Mouse (Mus musculus): ENCODE data around the gene Slc26a9. TPM values are rescaled to one million over a fixed set of nuclear protein-coding genes. Genes with fewer than 3 reads are reported as not detected.

The Slc26a9 gene
- polyA plus RNA-seq, 1 experiment from 2014 or later = not detected

DNA sequence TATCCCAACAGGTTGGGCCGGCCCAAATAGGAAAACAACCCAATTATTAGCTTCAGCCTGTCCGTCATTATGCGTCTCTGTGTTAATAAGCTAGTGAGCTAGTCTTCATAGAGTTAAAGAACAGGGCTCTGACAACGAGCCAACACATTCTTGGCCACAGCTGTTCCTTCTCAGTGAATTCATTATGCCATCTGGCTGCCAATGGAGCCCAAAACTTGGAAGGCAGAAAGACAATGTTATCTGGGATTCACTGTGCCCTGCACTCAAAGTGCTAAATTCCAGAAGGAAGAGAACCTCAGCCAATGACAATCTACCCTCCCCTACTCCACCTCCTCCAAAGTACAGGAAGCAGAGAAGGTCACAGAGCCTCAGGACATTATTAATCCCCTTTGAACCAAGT lies 26.8 kb downstream of the Slc26a9 start:
- ATAC-seq (ENCODE audit: low FRiP score) (no peak), DNase-seq (ENCODE audit: low spot score, missing footprints) (no peak)
- no peaks in the 10 kb centered on the region for H3K27me3 ChIP-seq (ENCODE audit: control insufficient read depth, insufficient read depth, low read length)
- no peak overlapping the region for H3K4me2 ChIP-seq
- H3K27ac ChIP-seq (ENCODE audit: low read depth, low read length) = no peak overlapping the region
- H3K36me3 ChIP-seq (ENCODE audit: control insufficient read depth, insufficient read depth, low read length) = no peaks in the 10 kb centered on the region
- H3K9ac ChIP-seq (ENCODE audit: low read length) = no peak overlapping the region
- no peak overlapping the region for H3K4me3 ChIP-seq (ENCODE audit: low read depth, low read length)
- no peaks in the 10 kb centered on the region for H3K4me1 ChIP-seq (ENCODE audit: control insufficient read depth, insufficient read depth, low read length)
- WGBS = 80% methylated on average over 4 of the region's 4 CpGs
- H3K9me3 ChIP-seq (ENCODE audit: control insufficient read depth, low read length) = no peaks in the 10 kb centered on the region

DNA sequence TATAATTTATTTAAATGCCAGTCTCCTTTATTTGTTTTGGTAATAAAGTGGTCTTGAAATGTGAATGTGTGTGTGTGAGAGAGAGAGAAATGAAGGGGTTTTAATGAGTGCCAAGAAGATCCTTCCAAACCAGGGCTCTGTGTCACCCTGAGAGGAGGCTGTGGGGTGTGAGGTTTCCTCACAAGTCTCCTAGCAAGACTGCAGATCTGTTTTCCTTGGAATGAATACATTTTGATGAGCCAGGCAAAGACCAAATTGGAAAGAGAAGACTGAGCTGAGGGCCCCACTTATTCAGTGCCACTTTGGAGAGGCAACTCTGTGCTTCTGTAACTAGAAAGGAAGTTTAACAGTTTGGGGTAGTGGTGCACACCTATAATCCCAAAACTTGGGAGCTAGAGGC lies 27.6 kb downstream of the Slc26a9 start:
- no peak overlapping the region for H3K4me3 ChIP-seq (ENCODE audit: low read depth, low read length)
- no peaks in the 10 kb centered on the region for H3K27me3 ChIP-seq (ENCODE audit: control insufficient read depth, insufficient read depth, low read length)
- ATAC-seq (ENCODE audit: low FRiP score) = no peak
- H3K4me2 ChIP-seq = no peak overlapping the region
- no peaks in the 10 kb centered on the region for H3K36me3 ChIP-seq (ENCODE audit: control insufficient read depth, insufficient read depth, low read length)
- H3K27ac ChIP-seq (ENCODE audit: low read depth, low read length) = no peak overlapping the region
- H3K9me3 ChIP-seq (ENCODE audit: control insufficient read depth, low read length) = no peaks in the 10 kb centered on the region
- DNase-seq (ENCODE audit: low spot score, missing footprints) = no peak
- H3K4me1 ChIP-seq (ENCODE audit: control insufficient read depth, insufficient read depth, low read length) = no peaks in the 10 kb centered on the region
- no peak overlapping the region for H3K9ac ChIP-seq (ENCODE audit: low read length)

DNA sequence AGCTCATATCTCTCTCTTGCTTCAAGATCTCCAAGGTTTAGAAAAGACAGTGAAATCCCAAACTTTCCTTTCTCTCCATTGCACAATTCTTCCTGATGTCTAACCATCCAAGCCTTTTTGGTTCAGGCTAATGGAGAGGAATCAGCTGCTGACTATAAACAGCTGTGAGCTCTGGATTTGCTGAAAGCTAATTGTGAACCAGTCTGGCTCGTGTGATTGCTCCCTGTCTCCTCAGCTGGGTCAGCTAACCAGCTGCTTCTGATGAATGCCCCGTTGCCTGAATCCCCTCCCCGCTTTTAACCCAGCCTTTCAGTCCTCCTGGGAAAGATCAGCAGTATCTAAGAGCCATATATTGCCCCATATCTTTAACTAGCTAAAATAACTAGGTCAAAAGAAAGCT lies 50.8 kb downstream of the Slc26a9 start:
- H3K9me3 ChIP-seq (ENCODE audit: control insufficient read depth, low read length) = no peaks in the 10 kb centered on the region
- H3K4me3 ChIP-seq (ENCODE audit: low read depth, low read length) = no peak overlapping the region
- no peak overlapping the region for H3K9ac ChIP-seq (ENCODE audit: low read length)
- no peak for DNase-seq (ENCODE audit: low spot score, missing footprints)
- no peak overlapping the region for H3K27ac ChIP-seq (ENCODE audit: low read depth, low read length)
- H3K4me2 ChIP-seq = no peak overlapping the region
- no peaks in the 10 kb centered on the region for H3K27me3 ChIP-seq (ENCODE audit: control insufficient read depth, insufficient read depth, low read length)
- 30% methylated on average over 3 of the region's 3 CpGs for WGBS
- H3K36me3 ChIP-seq (ENCODE audit: control insufficient read depth, insufficient read depth, low read length) = no peaks in the 10 kb centered on the region
- ATAC-seq (ENCODE audit: low FRiP score) = no peak
- H3K4me1 ChIP-seq (ENCODE audit: control insufficient read depth, insufficient read depth, low read length) = no peaks in the 10 kb centered on the region

DNA sequence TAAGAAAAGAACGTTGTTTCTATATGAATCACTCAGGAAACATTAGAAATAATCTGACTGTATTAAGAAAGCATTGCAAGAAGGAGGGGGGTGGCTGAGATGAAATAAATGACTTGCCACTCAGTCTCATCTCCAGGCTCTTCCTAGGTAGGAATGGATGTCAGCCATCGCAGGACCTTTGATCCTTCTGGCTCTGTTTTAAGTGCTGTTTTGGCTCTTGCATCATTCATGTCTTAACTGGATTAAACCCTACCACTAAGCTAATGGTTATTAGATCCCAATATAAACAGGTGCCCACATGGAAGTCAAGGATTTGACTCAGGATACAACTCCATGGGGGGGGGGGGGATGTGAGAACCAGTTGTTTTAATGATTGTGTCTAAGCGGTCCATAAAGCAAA lies 51.3 kb downstream of the Slc26a9 start:
- no peaks in the 10 kb centered on the region for H3K36me3 ChIP-seq (ENCODE audit: control insufficient read depth, insufficient read depth, low read length)
- no peaks in the 10 kb centered on the region for H3K27me3 ChIP-seq (ENCODE audit: control insufficient read depth, insufficient read depth, low read length)
- H3K4me1 ChIP-seq (ENCODE audit: control insufficient read depth, insufficient read depth, low read length) = no peaks in the 10 kb centered on the region
- DNase-seq (ENCODE audit: low spot score, missing footprints) (no peak), ATAC-seq (ENCODE audit: low FRiP score) (no peak)
- H3K9me3 ChIP-seq (ENCODE audit: control insufficient read depth, low read length) = no peaks in the 10 kb centered on the region
- no peak overlapping the region for H3K4me3 ChIP-seq (ENCODE audit: low read depth, low read length)
- 88% methylated on average over 3 of the region's 3 CpGs for WGBS
- no peak overlapping the region for H3K9ac ChIP-seq (ENCODE audit: low read length)
- no peak overlapping the region for H3K4me2 ChIP-seq
- no peak overlapping the region for H3K27ac ChIP-seq (ENCODE audit: low read depth, low read length)

DNA sequence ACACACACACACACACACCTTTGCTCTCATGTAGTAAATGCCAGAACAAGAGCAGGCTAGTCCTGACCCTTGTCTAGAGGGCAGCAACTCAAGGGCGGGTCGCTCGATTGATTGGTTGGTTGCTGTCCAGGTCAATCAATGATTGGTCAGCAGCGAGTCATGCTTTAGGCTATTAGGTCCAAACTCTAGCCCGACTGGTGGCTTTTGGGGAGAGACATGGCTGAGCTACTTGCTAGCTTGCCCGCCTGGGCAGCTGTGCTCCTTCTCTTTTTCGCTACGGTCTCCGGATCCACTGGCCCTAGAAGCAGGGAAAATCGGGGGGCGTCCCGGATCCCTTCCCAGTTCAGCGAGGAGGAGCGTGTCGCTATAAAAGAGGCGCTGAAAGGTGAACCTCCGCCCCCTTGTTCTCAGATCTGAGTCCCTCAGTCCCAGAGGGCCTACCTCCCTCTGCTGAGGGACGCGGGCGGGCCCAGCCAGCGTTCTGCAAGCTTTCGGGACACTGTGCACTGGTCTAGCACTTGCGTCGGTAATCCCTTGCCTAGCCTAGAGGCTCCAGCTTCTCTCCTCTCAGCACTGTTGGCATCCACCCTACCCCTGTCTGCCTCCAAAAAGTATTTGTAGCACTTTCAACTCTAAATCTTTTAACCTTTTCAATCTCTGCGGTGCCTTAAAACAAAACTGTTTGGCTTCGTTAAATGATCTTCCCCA lies 53.5 kb downstream of the Slc26a9 start, which contains the start of gene Pm20d1:
TSS of gene Pm20d1 (plus strand) at position 180 of the 708 bp plus-strand sequence.
- Histone ChIP-seq H3K27ac (ENCODE audit: low read depth, low read length) (no peak within 1 kb of the TSS), H3K36me3 (ENCODE audit: control insufficient read depth, insufficient read depth, low read length) (no peaks in the 10 kb centered on the region), H3K4me3 (ENCODE audit: low read depth, low read length) (peak within 1 kb of the TSS; percentile 27), H3K4me2 (peak within 1 kb of the TSS; percentile 47), H3K9me3 (ENCODE audit: control insufficient read depth, low read length) (no peaks in the 10 kb centered on the region), H3K4me1 (ENCODE audit: control insufficient read depth, insufficient read depth, low read length) (no peaks in the 10 kb centered on the region), H3K9ac (ENCODE audit: low read length) (peak within 1 kb of the TSS; percentile 59), H3K27me3 (ENCODE audit: control insufficient read depth, insufficient read depth, low read length) (no peaks in the 10 kb centered on the region)
- DNase-seq (ENCODE audit: low spot score, missing footprints) (peak; percentile 89), ATAC-seq (ENCODE audit: low FRiP score) (no peak; the same call in 1 of the 2 replicates)
- WGBS = 5% methylated on average over 26 of the region's 26 CpGs

DNA sequence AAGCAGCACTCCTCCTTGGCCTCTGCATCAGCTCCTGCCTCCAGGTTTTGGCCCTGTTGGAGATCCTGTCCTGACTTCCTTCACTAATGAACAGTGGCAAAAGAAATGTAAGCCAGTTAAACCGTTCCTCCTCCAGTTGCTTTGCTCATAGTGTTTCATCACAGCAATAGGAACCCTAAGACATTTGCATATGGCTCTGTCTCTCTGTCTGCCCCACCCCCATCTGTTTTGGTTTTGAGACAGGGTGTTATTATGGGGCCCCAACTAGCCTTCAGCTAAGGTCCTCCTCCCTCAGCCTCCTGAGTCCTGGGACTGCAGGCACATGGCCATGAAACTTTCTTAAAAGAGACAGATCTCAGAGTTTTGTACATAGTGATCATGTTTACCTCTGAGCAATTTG lies 56.2 kb downstream of the Slc26a9 start:
- ATAC-seq (ENCODE audit: low FRiP score) = no peak

DNA sequence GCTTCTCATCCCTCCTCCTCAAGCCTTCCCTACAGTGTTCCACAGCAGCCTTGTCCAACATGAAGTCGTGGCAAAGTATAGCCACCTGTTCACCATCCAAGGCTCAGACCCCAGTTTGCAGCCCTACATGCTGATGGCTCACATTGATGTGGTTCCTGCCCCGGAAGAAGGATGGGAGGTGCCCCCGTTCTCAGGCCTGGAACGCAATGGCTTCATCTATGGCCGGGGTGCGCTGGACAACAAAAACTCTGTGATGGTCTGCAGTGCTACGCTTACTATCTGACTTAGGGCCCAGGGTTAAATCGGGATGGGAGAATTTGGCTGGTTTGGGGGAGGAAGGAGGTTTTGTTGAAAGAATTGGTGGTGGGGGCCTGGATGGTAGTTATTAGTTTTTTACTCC lies 57.2 kb downstream of the Slc26a9 start:
- H3K9ac ChIP-seq (ENCODE audit: low read length) = no peak overlapping the region
- no peaks in the 10 kb centered on the region for H3K27me3 ChIP-seq (ENCODE audit: control insufficient read depth, insufficient read depth, low read length)
- no peak overlapping the region for H3K4me3 ChIP-seq (ENCODE audit: low read depth, low read length)
- ATAC-seq (ENCODE audit: low FRiP score) (no peak), DNase-seq (ENCODE audit: low spot score, missing footprints) (no peak)
- H3K4me1 ChIP-seq (ENCODE audit: control insufficient read depth, insufficient read depth, low read length) = no peaks in the 10 kb centered on the region
- no peak overlapping the region for H3K27ac ChIP-seq (ENCODE audit: low read depth, low read length)
- H3K4me2 ChIP-seq = no peak overlapping the region
- WGBS = 96% methylated on average over 8 of the region's 8 CpGs
- H3K9me3 ChIP-seq (ENCODE audit: control insufficient read depth, low read length) = no peaks in the 10 kb centered on the region
- no peaks in the 10 kb centered on the region for H3K36me3 ChIP-seq (ENCODE audit: control insufficient read depth, insufficient read depth, low read length)

More for the DNA sequence above, 56.2 kb downstream of the Slc26a9 start:
- H3K4me2 ChIP-seq = no peak overlapping the region
- no peaks in the 10 kb centered on the region for H3K36me3 ChIP-seq (ENCODE audit: control insufficient read depth, insufficient read depth, low read length)
- no peaks in the 10 kb centered on the region for H3K9me3 ChIP-seq (ENCODE audit: control insufficient read depth, low read length)
- WGBS = 37% methylated on average over 1 of the region's 1 CpGs
- H3K9ac ChIP-seq (ENCODE audit: low read length) = no peak overlapping the region
- no peak overlapping the region for H3K27ac ChIP-seq (ENCODE audit: low read depth, low read length)
- no peaks in the 10 kb centered on the region for H3K27me3 ChIP-seq (ENCODE audit: control insufficient read depth, insufficient read depth, low read length)
- H3K4me3 ChIP-seq (ENCODE audit: low read depth, low read length) = no peak overlapping the region
- no peak for DNase-seq (ENCODE audit: low spot score, missing footprints)
- H3K4me1 ChIP-seq (ENCODE audit: control insufficient read depth, insufficient read depth, low read length) = no peaks in the 10 kb centered on the region

DNA sequence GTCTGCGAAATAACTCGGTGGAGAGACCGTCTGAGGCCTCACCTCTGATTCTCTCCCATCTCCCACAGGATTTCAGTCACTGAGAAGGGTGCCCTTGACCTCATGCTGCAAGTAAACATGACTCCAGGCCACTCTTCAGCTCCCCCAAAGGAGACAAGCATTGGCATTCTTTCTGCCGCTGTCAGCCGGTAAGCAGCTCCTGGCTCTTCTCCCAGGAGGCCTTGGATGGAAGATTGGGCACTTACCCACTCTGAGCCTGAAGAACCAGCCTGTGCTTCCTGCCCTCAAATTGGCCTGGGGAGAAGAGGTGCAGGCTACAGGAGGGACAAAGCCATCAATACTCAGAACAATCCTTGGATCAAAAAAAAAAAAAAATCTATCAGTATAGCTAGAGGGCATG lies 58.8 kb downstream of the Slc26a9 start:
- Histone ChIP-seq H3K9ac (ENCODE audit: low read length) (no peak overlapping the region), H3K4me2 (no peak overlapping the region), H3K36me3 (ENCODE audit: control insufficient read depth, insufficient read depth, low read length) (no peaks in the 10 kb centered on the region), H3K27ac (ENCODE audit: low read depth, low read length) (no peak overlapping the region), H3K27me3 (ENCODE audit: control insufficient read depth, insufficient read depth, low read length) (no peaks in the 10 kb centered on the region), H3K9me3 (ENCODE audit: control insufficient read depth, low read length) (no peaks in the 10 kb centered on the region), H3K4me3 (ENCODE audit: low read depth, low read length) (no peak overlapping the region), H3K4me1 (ENCODE audit: control insufficient read depth, insufficient read depth, low read length) (no peaks in the 10 kb centered on the region)
- 86% methylated on average over 5 of the region's 5 CpGs for WGBS
- DNase-seq (ENCODE audit: low spot score, missing footprints) (no peak), ATAC-seq (ENCODE audit: low FRiP score) (no peak)

DNA sequence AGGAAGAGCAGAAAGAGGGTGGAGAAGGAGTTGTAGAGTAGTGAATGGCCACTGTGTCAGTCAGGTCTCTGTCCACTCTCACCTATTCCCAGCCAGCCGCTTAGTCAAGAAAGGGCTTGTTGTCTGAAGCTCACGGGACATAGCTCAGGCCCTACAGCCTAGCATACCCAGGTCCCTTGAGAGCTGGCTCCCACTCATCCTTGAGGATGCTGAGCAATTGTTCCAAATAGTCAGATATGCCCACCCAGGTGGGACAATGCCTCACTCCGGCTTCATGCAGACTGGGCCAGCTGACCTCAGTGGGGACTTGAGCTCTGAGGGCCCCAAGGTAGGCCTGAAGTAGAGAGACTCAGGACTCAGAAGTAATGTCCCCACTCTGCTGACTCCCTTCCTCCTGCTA lies 60.3 kb downstream of the Slc26a9 start:
- no peaks in the 10 kb centered on the region for H3K36me3 ChIP-seq (ENCODE audit: control insufficient read depth, insufficient read depth, low read length)
- no peak overlapping the region for H3K27ac ChIP-seq (ENCODE audit: low read depth, low read length)
- 96% methylated on average over 3 of the region's 3 CpGs for WGBS
- H3K27me3 ChIP-seq (ENCODE audit: control insufficient read depth, insufficient read depth, low read length) = no peaks in the 10 kb centered on the region
- no peaks in the 10 kb centered on the region for H3K9me3 ChIP-seq (ENCODE audit: control insufficient read depth, low read length)
- H3K9ac ChIP-seq (ENCODE audit: low read length) = no peak overlapping the region
- no peaks in the 10 kb centered on the region for H3K4me1 ChIP-seq (ENCODE audit: control insufficient read depth, insufficient read depth, low read length)
- no peak overlapping the region for H3K4me2 ChIP-seq
- no peak for DNase-seq (ENCODE audit: low spot score, missing footprints)
- H3K4me3 ChIP-seq (ENCODE audit: low read depth, low read length) = no peak overlapping the region
- no peak for ATAC-seq (ENCODE audit: low FRiP score)
